Mouse (Mus musculus): Measurements from ENCODE around the gene Tet3.

The Tet3 gene

GRCm38 (mm10) chr6:83459034-83459644, at the start of gene Tet3:
Tet3 (minus strand) TSS chr6:83459084.
- in situ Hi-C loops (cut with MboI, MseI) = no loop called here

DNA sequence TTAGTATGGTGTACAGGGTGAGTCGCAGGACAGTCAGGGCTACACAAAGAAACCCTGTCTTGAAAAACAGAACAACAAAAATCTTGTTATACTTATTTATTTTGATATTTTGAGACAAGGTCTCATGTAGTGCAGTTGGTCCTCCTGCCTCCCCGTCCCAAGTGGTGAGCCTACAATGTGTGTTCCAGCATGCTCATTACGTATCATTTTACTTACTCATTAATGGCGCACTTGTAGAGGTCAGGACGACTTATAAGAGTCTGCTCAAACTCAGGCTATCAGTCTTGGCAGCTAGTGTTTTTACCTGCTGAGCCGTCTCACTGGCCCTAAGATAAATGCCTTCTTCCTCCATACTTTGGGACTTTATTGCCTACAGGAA, 48.3 kb upstream of the Tet3 start:
- in situ Hi-C loops (cut with MboI, MseI) = loop anchor here in 1 of 2 experiments (5.0 kb wide), 1 partner anchor 35 kb away; no protein-coding TSS in a partner anchor

DNA sequence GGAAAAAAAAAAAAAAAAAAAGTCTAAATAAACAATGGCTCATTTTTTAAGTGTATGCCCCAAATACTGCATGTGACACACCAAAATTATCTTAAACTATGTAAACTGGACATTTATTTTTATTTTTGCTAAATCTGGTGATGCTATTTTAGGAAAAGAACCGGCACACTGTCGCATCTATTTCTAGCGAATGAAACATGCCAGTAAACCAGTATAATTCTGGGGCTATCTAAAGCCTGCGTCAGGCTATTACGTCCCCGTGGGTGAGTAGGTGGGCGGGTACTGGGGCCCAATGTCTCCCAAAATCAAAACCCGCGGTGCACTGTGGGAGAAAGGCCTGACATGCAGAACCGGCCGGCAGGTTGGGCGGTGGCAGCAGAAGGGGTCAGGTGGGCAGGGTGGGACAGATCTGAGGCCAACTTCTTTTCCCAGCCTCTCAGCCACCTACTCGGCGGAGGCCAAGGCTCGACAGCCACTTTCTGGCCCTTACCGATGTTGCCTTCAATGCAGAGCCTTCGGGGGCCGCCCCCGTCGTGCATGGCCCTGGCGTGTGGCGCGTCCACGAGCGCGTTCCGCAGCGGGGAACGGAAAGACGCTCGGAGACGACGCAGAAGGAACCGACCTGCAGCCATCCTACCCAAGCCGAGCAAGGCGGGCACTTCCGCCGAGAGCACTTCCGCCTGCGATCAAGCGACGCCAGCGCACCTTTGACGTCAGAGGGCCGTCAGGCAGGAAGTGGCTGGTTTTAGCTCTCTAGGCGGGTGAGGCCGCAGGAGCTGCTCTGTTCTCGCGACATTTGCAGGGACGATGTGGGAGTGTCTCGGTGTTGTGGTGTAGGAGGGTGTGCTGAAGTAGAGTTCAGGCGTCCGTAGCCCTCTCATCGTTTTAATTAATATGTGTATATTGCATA, 47.6 kb upstream of the Tet3 start, which contains the start of gene Dguok:
TSS of gene Dguok (minus strand) at position 712 of the 910 bp plus-strand sequence.
- in situ Hi-C loops (cut with MboI, MseI) = loop anchor here in 1 of 2 experiments (5.0 kb wide), 1 partner anchor 34 kb away; no protein-coding TSS in a partner anchor

DNA sequence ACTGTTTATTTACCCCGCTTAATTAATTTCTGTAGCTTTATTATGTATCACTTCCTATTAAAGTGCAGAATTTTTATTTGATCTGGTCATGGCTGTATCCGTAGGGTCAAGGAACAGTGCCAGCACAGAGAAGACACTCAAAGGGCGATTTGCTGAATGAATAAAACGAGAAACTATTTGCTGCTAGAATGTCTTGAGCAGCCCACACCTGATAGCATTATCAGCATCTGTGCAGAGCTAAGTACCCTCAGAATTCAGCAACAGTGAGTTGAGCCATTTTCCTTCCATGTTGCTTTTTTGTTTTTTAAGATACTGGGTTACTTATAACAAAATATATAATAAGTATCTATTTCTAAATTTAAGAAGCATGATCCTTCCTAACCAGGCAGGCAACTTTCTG, 46.7 kb upstream of the Tet3 start:
- in situ Hi-C loops (cut with MboI, MseI) = loop anchor here in 1 of 2 experiments (5.0 kb wide), 1 partner anchor 33 kb away; no protein-coding TSS in a partner anchor

DNA sequence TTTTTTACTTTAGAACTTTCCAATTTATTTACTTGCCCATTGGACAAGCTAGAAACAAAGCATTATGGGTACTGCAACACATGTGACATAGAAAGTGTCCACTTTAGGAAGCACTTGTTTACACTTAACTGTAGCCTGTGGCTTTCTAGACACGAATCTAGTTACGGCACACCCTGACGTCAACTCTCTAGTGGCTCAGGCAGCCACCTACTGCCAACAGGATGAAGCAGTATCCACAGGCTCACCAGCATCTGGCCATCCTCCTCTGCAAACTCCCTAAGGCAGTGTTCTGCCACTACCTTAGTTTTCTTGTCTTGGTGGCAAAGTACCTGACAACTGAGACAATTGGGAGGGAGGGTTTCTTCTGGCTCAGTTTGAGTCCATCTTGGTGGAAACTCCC, 44.5 kb upstream of the Tet3 start:
- in situ Hi-C loops (cut with MboI, MseI) = no loop called here

- in situ Hi-C loops (cut with MboI, MseI) = no loop called here
These were observed 43.8 kb upstream of the Tet3 start for GRCm38 (mm10) chr6:83502656-83503055.

DNA sequence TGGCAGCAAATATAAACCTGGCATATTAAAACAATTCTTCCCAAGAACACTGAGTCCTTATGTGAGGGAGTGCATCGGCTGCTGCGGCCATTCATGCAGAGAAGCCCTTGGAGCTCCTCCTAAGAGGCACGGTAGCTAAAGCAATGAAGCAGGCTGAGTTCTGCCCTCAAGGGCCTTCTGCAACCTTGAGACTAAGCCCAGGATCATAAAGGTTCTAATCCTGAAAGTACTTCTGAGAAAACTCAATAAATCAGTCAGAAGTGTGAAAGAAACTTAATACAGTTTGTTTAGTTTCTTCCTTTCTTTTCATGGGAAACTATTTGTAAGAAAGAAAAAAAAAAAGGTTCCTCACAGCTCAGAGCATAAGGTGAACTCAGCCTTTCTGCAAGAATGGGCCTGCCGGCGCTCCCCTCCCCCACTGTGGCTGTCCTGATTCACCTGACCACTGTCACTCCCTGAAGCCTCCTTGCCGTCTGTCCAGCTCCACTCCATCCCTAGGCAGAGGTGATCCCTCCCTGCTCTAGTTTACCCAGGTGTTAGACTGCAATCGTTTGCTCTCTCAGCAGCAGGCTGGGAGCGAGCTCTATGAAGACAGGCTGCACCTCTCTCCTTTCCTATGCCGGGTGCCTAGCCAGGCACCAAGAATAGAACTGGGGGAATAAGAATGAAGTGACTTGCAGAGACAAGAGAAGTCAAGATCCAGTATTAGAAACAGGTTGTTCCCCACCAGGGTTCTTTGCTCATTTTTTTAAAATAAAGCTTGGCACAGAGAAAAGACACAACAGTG, 42.8 kb upstream of the Tet3 start:
- in situ Hi-C loops (cut with MboI, MseI) = no loop called here

- in situ Hi-C loops (cut with MboI, MseI) = no loop called here
These were observed 41.6 kb upstream of the Tet3 start for GRCm38 (mm10) chr6:83500462-83500861.

GRCm38 (mm10) chr6:83499078-83499477, 40.2 kb upstream of the Tet3 start:
- in situ Hi-C loops (cut with MboI, MseI) = no loop called here

DNA sequence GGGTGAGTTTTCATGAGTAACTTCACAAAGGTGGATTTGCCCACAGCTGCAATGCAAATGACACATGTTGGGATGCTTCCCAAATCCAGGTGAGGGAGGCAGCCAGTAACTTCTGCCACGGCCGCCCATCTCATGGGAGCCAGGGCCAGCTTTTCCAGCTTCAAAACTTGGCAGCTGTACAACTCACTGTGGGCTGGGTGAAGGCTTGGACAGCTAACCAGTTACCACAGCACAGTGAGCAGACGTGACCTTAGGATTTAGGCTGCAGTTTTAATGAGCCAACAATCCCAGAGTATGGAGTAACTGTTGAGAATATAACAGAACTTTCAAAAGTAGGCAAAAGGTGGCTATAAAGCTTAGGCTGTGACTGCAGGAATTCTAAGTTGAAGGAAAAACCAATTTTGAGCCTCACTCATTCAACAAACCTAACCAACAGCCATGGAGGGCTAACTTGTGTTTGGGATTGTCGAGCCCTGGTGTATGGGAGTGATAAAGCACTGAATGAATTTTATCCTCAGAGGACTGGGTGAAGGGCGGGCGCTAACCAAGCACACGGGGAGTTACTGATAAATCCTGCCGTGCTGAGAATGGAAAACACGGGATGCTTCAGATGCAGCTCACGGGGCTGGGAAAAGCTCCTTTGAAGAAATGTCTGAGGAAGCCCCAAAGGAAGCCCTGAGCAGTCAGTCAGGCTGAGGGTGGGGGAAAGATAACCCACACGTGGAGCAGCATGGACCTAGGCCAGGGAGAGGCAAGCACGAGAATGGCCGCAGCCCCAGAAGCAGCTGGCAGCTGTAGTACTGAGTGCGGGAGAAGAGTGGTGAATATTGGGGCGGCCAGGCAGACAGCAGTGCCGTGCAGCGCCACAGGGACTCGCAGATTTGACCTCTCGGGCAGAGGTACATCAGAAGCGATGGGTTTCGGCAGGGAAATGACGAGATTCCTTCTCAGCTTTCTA, 38.1 kb upstream of the Tet3 start:
- in situ Hi-C loops (cut with MboI, MseI) = no loop called here

DNA sequence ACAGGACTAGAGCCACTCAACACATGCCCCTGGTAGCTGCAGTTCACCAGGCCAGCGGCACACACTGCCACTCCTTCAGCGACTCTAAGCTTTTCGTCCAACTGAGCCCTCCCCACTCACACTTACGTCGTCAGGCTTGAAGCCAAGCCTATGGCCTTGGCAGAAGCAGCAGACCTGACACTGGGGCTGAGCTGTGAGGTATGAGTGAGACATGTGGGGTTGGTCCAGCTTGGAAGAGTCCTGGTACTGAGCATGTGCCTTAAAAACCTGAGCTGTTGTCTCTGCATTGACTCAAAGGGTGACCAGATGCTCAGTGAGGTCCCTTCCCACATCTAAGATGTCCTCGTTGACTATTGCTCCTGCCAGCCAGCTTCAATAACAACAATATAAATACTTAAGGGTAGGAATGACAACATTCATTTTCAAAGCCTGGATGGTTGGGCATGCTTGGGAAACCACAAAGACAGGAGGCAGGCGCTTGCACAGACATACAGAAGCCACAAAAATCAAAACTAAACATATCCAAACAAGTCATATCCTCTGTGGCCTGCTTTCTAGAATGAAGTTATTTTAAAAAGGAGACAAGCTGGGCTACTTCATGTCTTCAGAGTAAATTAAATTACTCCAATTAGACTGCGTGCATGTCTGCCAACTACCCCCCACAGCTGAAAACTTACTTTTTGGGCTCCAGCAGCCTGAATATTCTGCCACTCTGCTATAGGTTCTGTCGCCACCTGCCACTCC, 37.3 kb upstream of the Tet3 start:
- in situ Hi-C loops (cut with MboI, MseI) = no loop called here

DNA sequence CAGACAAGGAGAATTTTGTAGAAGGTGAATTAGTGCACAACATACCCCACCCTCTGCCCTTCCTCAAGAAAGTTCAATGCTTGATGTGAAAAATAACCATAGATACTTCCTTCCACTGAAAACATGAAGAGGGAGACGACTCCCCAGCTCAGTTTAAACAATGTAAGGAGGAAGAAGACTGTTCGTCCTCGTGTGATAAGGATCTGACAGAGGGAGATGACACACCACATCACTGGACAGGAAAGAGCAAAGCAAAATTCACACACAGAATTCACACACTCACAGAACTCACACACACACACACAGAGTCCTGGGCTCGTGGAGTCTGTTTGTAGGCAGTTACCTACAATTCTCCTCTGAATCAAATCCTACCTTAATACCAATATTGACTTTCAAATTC, 31.7 kb upstream of the Tet3 start:
- in situ Hi-C loops (cut with MboI, MseI) = no loop called here

- in situ Hi-C loops (cut with MboI, MseI) = loop anchor here in 1 of 2 experiments (10.0 kb wide), 1 partner anchor 1043 kb away; no protein-coding TSS in a partner anchor
These were observed 29.3 kb upstream of the Tet3 start for GRCm38 (mm10) chr6:83488200-83488599.

DNA sequence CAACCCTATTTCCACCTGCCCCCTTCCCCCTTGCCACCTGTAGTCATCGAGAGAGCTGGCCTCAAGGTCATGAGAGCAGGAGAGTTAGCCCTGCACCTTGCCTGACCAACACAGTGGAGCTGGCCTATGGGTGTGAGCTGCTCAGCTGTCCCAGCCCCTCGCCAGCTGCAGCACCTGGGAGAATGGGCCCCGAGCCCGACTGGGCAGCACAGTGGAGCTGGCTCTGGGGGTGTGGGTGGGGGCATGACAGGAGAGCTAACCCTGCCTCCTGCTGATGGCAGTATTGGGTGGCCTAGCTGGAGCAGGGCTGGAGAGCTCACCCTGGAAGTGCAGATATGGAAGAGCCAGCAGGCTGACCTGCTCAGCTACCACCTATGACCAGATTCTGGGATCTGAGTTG, 28.4 kb upstream of the Tet3 start:
- in situ Hi-C loops (cut with MboI, MseI) = loop anchor here in 1 of 2 experiments (10.0 kb wide), 1 partner anchor 1042 kb away; no protein-coding TSS in a partner anchor

GRCm38 (mm10) chr6:83485854-83486253, 27.0 kb upstream of the Tet3 start:
- in situ Hi-C loops (cut with MboI, MseI) = loop anchor here in 1 of 2 experiments (10.0 kb wide), 1 partner anchor 1041 kb away; no protein-coding TSS in a partner anchor

- in situ Hi-C loops (cut with MboI, MseI) = loop anchor here in 1 of 2 experiments (10.0 kb wide), 1 partner anchor 1039 kb away; no protein-coding TSS in a partner anchor
These were observed 24.9 kb upstream of the Tet3 start for GRCm38 (mm10) chr6:83483776-83484175.

DNA sequence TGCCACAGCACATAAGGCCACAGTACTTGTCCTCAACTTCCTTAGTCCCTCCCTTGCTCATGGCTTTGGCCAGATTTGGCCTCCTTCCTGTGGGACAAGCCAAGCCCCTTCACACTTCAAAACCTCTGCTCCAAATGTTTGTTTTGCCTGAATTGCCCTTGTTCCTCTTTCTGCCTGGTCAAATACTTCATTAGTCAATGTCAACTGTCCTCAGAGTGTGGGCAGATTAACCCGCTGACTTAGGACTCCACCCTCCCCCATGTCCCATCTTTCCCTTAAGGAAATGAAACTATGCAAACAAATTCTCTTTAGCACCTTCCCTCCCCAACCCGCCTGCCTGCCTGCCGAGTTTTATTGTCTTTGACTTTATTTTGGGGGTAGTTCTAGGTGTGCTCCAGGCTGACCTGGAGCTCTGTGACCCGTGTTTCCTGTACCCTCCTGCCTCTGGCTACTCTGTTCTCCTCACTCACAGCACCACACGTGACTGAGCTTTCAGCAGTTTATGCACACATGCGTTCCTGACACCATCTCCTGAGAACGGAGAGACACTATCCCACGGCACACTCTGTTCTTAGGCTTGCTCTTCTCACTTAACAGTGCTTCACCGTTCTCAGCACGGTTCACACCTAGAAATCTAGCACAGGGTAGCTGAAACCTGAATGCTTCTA, 23.7 kb upstream of the Tet3 start:
- in situ Hi-C loops (cut with MboI, MseI) = loop anchor here in 1 of 2 experiments (10.0 kb wide), 1 partner anchor 1038 kb away; no protein-coding TSS in a partner anchor

- in situ Hi-C loops (cut with MboI, MseI) = loop anchor here in 1 of 2 experiments (10.0 kb wide), 1 partner anchor 1035 kb away; no protein-coding TSS in a partner anchor
These were observed 21.3 kb upstream of the Tet3 start for GRCm38 (mm10) chr6:83480019-83480655.
